Mouse (Mus musculus) heart, adult 2 months (tissue): ENCODE measurements around the gene Sp4.

Experiments
- CTCF ChIP-seq: fragments of 200-600 bp; IDR thresholded peaks from 2 replicates; pipeline ENCODE4 v1.8.1; 2022; ENCODE audit warnings: antibody characterized with exemption, mild to moderate bottlenecking, moderate library complexity
- EP300 ChIP-seq: fragments of 200-500 bp; IDR thresholded peaks from 2 replicates; pipeline ENCODE4 v1.6.1; 2011; ENCODE audit warnings: low read depth, low read length, control low read depth; ENCODE audit not compliant: insufficient read depth
- POLR2A ChIP-seq: fragments of 200-500 bp; IDR thresholded peaks from 2 replicates; pipeline ENCODE4 v1.6.1; 2011; ENCODE audit warnings: mild to moderate bottlenecking, low read depth, low read length, control low read depth; ENCODE audit not compliant: insufficient read depth

GRCm38 (mm10) chr12:118295793-118296192, 5.4 kb downstream of the Sp4 start:
- TF ChIP-seq POLR2A (no peak), CTCF (no peak), EP300 (no peak)
